Mouse (Mus musculus) spleen, postnatal 4 days (tissue): ENCODE data around the gene Atraid.
"Not testable (repeated sequence)": the region's sequence is repeated elsewhere in the genome, so short reads cannot be mapped to it uniquely, and the experiment has no call there.

ENCODE experiments used
- DNase-seq, 2 experiments: peaks; one replicate each; pipeline ENCODE4 v3.0.0; 2022; ENCODE audit warnings: low spot score in 2 of 2

Gene Atraid

DNA sequence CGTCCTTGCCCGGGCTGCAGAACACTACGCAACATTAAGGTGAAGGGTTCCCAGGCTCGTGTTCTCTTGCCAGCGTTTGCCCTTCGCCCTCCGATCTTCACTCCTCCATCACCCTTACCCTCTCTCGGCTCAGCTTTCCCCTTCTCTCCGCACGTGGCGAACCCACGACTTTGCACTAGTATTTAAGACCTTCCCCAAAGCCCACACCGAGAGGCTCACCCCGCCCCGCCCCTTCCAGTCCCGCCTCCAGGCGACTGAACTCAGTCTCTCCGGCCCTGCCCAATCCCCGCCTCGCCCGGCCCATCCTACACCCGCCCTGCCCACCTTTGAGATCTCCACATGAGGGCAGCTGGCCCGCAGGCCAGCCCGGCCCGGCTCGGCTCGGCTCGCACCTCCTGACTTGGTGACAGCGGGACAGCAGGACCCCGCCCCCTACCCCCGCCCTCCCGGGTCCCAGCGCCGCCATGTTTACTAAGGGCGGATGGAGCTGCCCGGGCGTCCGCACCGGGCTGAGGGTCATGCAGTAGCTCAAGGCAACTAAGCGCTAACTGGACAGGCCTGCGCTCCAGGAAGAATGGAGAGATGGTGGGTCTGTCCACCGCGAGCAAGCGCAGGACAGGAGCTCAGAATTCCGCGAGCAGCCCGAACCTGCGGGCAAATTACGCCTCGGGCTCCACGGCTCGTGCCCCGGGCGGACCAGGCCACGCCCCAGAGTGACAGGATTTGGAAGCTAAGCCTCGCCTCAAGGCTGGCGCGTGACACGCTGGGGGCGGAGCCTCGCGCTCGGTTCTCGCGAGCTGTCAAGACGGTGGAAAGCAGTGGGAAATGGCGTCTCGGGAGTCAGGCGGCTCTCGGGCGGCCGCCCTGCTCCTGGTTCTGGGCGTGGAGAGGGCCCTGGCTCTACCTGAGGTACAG is at the start of gene Atraid:
Atraid (plus strand) TSS at position 465 of the 915 bp plus-strand sequence.
- DNase-seq: peak; percentile 98 to 99

GRCm38 (mm10) chr5:30999324-30999723 is 48.8 kb upstream of the Atraid start:
- DNase-seq: no peak

- no peak for DNase-seq
These were observed 48.0 kb upstream of the Atraid start for GRCm38 (mm10) chr5:31000122-31000521.

- DNase-seq: no peak
These were observed 47.1 kb upstream of the Atraid start for GRCm38 (mm10) chr5:31000993-31001392.

DNA sequence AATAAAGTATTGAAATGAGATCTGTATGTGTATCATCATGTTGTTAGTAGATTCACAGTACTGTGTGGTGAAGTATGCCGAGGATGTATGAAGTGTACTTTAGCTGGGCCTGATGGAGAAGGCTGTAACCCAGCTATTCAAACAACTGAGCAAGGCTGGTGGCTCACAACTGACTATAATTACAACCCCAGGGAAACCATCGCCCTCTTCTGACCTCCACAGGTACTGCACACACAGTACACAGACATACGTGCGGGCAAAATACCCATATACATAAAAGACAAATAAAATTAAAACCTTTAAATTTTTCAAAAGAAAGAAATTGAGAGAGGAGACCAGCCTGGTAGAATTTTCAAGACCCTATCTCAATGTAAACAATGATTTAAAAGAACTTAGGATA is 46.6 kb upstream of the Atraid start:
- peak in 1 of 2 experiments; percentile 14 for DNase-seq

- peak; percentile 83 to 97 for DNase-seq
These were observed 43.9 kb upstream of the Atraid start for GRCm38 (mm10) chr5:31004184-31004583.

GRCm38 (mm10) chr5:31012737-31013136 is 35.4 kb upstream of the Atraid start:
- DNase-seq: no peak

DNA sequence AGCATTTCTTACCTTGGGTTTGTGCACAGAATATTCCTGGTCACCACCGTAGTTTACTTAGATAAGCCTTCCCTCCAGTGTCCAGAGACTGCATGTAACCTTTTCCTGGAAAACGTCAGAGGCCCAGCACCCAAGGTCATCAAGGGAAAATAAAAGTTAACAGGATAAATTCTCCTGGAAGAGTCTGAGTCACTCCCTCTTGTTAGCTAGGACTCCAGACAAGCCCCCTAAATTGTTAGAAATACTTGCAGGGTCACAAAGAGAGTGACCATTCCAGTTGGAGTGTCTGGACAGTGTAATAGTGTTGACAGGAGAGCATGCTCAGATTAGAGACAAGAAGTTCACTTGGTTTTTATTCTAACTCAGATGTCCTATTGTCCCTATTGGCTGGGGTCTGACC is 32.2 kb upstream of the Atraid start:
- no peak for DNase-seq

DNA sequence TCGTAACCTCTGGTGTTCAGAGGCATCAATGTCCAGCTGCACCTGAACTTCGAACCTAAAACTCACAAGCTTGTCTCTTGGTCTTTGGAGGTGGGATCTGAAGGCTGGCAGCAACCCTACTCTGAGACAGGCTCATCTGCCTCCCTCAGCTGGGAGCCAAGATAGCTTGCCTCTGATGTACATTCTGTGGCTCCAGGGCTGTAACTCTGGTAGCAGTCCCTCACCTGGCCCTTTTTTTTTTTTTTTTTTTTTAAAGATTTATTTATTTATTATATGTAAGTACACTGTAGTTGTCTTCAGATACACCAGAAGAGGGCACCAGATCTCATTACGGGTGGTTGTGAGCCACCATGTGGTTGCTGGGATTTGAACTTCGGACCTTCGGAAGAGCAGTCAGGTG is 26.3 kb upstream of the Atraid start:
- DNase-seq: not testable (repeated sequence)

DNA sequence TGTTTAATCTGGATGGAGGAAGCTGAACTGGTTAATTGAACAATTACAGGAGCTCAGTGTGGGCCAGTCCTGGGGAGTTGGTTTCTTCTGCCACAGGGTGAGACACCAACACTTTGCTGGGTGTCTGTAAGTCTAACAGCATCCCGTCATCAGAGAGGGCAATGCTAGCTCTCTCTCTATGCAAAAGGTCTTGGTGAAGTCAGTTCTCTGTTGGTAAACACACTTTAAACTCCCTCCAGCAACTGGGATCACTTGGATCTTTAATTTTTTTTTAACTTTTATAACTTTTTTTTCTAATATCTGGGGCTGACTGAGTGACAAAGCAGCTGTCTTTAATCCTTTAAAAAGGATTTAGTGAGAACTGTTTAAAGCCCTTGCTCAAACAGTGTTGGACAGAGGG is 25.4 kb upstream of the Atraid start:
- DNase-seq: no peak

DNA sequence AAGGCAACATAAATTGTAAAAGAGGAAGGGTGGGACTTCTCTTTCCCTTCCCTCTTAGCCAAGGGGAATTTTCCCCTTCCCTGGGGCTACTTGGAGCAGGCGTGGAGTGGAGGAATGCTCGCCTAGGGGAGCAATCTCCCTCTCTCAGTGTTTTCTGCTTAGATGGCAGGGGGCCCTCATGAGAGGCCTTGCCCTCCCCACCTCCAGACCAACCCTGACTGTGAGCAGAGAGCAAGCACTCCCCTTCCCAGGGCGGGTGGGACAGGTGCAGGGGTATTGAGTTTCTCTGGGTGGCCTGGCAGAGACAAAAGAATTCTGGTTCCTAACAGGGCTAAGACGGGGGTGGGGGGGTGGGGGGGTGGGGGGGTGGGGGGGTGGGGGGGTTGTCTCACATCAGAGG is 24.9 kb upstream of the Atraid start:
- no peak for DNase-seq

- no peak for DNase-seq
These were observed 23.5 kb upstream of the Atraid start for GRCm38 (mm10) chr5:31024641-31025040.

DNA sequence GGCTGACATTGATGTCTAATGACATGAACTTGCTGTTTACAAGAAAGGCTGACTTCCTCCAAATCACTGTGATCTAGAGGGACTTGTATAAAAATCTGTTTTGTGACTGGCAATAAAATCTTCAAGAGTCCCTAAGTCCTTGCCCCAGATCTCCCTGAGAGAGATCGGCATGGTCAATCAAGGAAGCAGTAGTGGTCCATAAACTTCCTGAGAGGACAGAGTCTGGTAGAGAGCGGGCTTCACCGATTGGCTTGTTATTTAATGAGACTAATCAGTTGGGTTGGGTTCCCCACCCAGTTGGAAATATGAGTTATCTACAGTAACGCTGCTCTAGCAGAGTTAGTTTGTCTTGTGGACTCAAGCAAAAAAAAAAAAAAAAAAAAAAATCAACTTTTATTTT is 17.2 kb upstream of the Atraid start:
- no peak for DNase-seq

DNA sequence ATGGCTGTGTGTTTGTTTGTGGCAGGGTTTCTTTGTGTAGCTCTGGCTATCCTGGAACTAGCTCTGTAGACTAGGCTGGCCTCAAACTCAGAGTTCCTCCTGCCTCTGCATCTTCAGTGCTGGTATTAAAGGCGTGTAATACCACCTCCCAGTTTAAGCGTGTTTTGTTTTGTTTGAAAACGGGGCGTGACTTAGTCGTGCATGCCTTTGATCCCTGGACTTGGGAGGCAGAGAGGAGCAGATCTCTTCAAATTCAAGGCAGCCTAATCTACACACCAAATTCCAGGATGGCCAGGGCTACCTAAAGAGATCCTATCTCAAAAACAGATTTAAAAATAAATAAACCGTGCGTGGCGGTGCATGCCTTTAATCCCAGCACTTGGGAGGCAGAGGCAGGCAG is 16.6 kb upstream of the Atraid start:
- no peak for DNase-seq

GRCm38 (mm10) chr5:31034669-31035068 is 13.4 kb upstream of the Atraid start:
- no peak for DNase-seq

DNA sequence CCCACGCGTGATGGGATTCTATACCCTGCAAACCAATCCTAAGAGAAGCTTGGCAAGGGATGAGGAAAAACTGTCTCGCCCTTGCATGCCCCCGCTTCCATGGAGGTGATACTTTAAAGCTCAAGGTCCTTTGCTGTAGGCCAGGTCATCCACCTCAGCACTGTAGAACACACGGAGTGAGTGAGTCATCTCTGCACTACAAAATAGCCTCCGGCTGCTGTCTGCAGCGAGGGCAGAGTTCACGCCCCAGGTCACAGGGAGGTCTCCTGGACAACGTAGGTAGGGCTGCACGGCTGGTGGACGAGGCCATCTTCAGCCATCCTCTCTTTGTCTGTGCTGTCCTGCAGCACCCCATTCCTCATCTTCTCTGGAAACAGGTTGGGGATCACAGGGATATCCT is 11.6 kb upstream of the Atraid start:
- not testable (repeated sequence) for DNase-seq

DNA sequence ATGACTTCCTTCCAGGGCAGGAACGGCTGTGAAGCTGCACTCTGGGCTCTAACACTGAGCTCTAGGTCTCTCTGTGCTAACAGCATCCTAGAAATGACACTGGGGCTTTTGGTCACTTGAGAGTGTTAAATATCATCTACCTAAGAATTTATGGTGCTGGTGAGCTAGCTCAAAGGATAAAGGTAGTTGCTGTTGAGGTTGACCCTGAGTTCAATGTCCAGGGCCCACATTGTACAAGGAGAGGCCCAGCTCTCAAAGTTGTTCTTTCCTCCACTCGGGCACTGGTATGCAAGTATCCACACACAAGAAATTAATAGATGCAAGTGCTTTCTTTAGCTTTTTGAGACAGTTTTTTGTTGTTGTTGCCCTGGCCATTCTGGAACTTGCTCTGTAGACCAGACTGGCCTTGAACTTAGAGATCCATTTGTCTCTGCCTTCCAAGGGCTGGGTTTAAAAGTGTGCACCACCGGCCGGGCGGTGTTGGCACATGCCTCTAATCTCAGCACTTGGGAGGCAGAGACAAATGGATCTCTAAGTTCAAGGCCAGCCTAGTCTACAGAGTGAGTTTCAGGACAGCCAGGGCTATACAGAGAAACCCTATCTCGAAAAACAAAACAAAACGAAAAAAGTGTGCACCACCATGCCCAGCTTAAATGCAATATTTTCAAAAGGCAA is 9.8 kb upstream of the Atraid start:
- DNase-seq: no peak

- DNase-seq: no peak
These were observed 1.7 kb upstream of the Atraid start for GRCm38 (mm10) chr5:31046416-31046815.

- DNase-seq: no peak
These were observed 1.0 kb upstream of the Atraid start for GRCm38 (mm10) chr5:31047074-31047473.

DNA sequence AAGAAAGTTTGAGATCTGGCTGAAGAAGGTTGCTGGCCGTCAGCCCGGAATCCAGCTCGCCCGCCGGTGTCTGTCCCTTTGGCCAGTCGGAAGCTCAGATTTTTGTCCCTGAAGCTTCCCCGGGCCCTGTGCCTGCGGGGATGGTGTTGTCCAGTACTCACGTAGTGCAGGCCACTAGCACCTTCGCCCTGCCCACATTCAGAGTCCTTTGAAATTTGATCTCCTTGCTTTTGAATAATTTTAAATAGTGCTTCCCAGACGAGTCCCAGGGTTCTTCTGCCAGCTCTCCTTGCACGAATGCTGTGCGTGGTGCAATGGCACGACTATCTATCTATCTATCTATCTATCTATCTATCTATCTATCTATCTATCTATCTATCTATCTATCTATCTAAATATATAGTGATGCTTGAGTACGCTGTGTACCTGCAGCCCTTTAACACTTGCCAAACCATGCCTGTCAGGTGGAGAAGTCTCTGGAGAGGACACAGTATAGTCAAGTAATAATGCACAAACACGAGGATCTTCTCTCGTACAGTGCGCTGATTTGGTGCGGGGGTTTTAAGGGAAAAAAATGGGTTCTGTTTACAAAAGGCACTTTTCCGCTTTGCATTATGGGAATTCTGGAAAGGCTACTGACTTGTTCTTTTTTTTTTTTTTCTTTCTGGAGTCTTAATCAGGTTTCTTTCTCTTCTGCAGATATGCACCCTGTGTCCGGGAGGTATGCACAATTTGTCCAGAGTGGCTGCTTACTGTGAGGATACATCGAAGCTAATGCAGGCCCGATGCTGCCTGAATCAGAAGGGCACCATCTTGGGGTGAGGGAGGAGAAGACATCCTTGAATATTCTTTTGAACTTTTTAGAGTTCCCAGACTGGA is 890 bp downstream of the Atraid start, which contains the start of gene Slc5a6:
Slc5a6 (minus strand) TSS at position 162 of the 879 bp plus-strand sequence.
- peak in 1 of 2 experiments; percentile 46 for DNase-seq

GRCm38 (mm10) chr5:31050427-31050826 is 2.3 kb downstream of the Atraid start:
- no peak for DNase-seq

GRCm38 (mm10) chr5:31053728-31054127 is 5.6 kb downstream of the Atraid start:
- not testable (repeated sequence) for DNase-seq
